Comparison of ENCODE assay signal across 9 mouse cellular contexts in the genomic region with DNA sequence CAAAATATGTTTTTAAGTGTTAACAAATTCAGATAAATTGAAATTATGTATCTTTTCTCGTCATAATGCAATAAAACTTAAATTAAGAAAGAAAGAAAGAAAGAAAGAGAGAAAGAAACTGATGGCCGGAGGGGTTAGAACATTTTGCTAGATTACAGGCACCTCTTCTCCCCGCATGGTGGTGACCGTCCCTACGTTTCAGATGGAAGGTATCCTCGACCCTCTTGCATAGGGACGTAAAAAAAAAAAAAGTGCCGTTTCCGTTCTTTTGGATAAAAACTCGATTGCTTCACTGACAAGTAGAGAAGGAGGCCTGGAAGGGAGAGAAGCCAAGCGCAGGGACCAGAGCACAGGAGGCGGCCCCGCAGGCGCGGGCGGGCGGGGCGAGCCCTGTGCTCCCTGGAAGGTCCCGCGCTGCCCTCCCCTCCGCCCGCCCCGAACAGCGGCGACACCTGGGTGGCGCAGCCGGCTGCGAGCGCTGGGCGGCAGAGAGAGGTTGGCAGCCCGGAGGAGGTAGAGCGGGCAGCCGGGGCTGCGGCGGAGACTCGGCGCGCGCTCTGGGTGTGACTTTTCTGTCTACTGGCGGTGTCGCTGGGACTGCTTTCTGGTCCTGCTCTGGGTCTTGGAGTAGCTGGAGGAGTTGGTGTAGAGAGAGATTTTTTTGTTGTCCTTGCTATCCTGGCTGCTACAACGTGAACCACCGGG. TPM values are rescaled to one million over a fixed set of nuclear protein-coding genes. Genes with fewer than 3 reads are reported as not detected.
DNase-seq lines count a peak whose midpoint lies in the region; ATAC-seq lines count a peak whose summit lies in the region.
"Had no signal": no experiment of that assay in that cellular context is flagged by ENCODE, and none has a peak within 500 bp of the region (broad histone marks: within the 10 kb centered on the region; RNA-seq: fewer than 3 reads in every experiment).

A gene (plus strand): TSS at position 311 of the 705 bp plus-strand sequence.

- DNase-seq in layer of hippocampus, adult 18-20 months (ENCODE audit: low spot score in 2 of 2) = peak in 1 of 2 experiments; percentile 23
- DNase-seq in layer of hippocampus, adult 9-11 months = no peak
- DNase-seq in embryonic facial prominence, embryonic 10.5 days (ENCODE audit: low spot score) = peak; percentile 75
- DNase-seq in liver, embryonic 13.5 days = no peak
- peak; percentile 60 to 71 for DNase-seq in natural killer cell, adult 2 months (ENCODE audit: low spot score in 2 of 2)

- no peaks in the 10 kb centered on the region for H3K36me3 ChIP-seq in embryonic facial prominence, embryonic 10.5 days (replicated peaks)
- no peaks in the 10 kb centered on the region for H3K36me3 ChIP-seq in heart, embryonic 11.5 days (ENCODE audit: control insufficient read depth, insufficient read depth, low read length)
- no peaks in the 10 kb centered on the region for H3K36me3 ChIP-seq in kidney, embryonic 14.5 days (ENCODE audit: control insufficient read depth, insufficient read depth, low read length)
- H3K36me3 ChIP-seq in liver, embryonic 13.5 days = no peaks in the 10 kb centered on the region
- no peaks in the 10 kb centered on the region for H3K36me3 ChIP-seq in stomach, embryonic 15.5 days
- H3K36me3 ChIP-seq: G1E had no signal

- H3K4me1 ChIP-seq in embryonic facial prominence, embryonic 10.5 days = peaks cover 13% of the 10 kb centered on the region
- no peaks in the 10 kb centered on the region for H3K4me1 ChIP-seq in heart, embryonic 11.5 days (ENCODE audit: control insufficient read depth, insufficient read depth, low read length)
- 0 out of 2 replicates have a peak, but pooled peaks cover 3% of the 10 kb centered on the region for H3K4me1 ChIP-seq in kidney, embryonic 14.5 days (ENCODE audit: control insufficient read depth, insufficient read depth, low read length)
- H3K4me1 ChIP-seq in liver, embryonic 13.5 days (replicated peaks) = peaks cover 7% of the 10 kb centered on the region; the same call in 1 of the 2 replicates
- peaks cover 4% of the 10 kb centered on the region; the same call in 1 of the 2 replicates for H3K4me1 ChIP-seq in stomach, embryonic 15.5 days

- H3K27ac ChIP-seq in embryonic facial prominence, embryonic 10.5 days (replicated peaks) = peak within 1 kb of the TSS; percentile 70; the same call in 1 of the 2 replicates
- no peak within 1 kb of the TSS for H3K27ac ChIP-seq in heart, embryonic 11.5 days (ENCODE audit: low read depth, low read length)
- no peak within 1 kb of the TSS for H3K27ac ChIP-seq in kidney, embryonic 14.5 days (ENCODE audit: low read depth, low read length)
- H3K27ac ChIP-seq in liver, embryonic 13.5 days = no peak within 1 kb of the TSS
- H3K27ac ChIP-seq in stomach, embryonic 15.5 days = no peak within 1 kb of the TSS

- no peaks in the 10 kb centered on the region for H3K9me3 ChIP-seq in embryonic facial prominence, embryonic 10.5 days
- H3K9me3 ChIP-seq in heart, embryonic 11.5 days (replicated peaks; ENCODE audit: control insufficient read depth, low read length) = no peaks in the 10 kb centered on the region
- no peaks in the 10 kb centered on the region for H3K9me3 ChIP-seq in kidney, embryonic 14.5 days (ENCODE audit: control insufficient read depth, low read length)
- no peaks in the 10 kb centered on the region for H3K9me3 ChIP-seq in liver, embryonic 13.5 days (replicated peaks)
- no peaks in the 10 kb centered on the region for H3K9me3 ChIP-seq in stomach, embryonic 15.5 days
- H3K9me3 ChIP-seq: G1E had no signal

- H3K4me3 ChIP-seq in embryonic facial prominence, embryonic 10.5 days = peak within 1 kb of the TSS; percentile 71
- peak within 1 kb of the TSS; percentile 54 for H3K4me3 ChIP-seq in heart, embryonic 11.5 days (ENCODE audit: low read depth, low read length)
- H3K4me3 ChIP-seq in kidney, embryonic 14.5 days (ENCODE audit: low read length) = peak within 1 kb of the TSS; percentile 68
- H3K4me3 ChIP-seq in liver, embryonic 13.5 days (replicated peaks) = peak within 1 kb of the TSS; percentile 55
- peak within 1 kb of the TSS; percentile 62 for H3K4me3 ChIP-seq in stomach, embryonic 15.5 days (replicated peaks)

- peak within 1 kb of the TSS; percentile 96 for H3K4me2 ChIP-seq in heart, embryonic 11.5 days
- H3K4me2 ChIP-seq in kidney, embryonic 14.5 days (replicated peaks; ENCODE audit: low read depth, low read length) = peak within 1 kb of the TSS; percentile 96
- peak within 1 kb of the TSS; percentile 63 for H3K4me2 ChIP-seq in liver, embryonic 13.5 days
- peak within 1 kb of the TSS; percentile 92 for H3K4me2 ChIP-seq in stomach, embryonic 15.5 days

- 0 out of 2 replicates have a peak, but pooled peaks have one; percentile 31 for ATAC-seq in heart, embryonic 11.5 days (replicated peaks; ENCODE audit: insufficient number of reproducible peaks, low FRiP score, low TSS enrichment)
- peak; percentile 90 for ATAC-seq in kidney, embryonic 14.5 days (ENCODE audit: low FRiP score, low TSS enrichment)
- ATAC-seq in liver, embryonic 13.5 days (ENCODE audit: low read depth) = peak; percentile 47; the same call in 1 of the 2 replicates
- peak; percentile 92 for ATAC-seq in stomach, embryonic 15.5 days (ENCODE audit: insufficient read depth, low FRiP score, low read depth)

- WGBS in embryonic facial prominence, embryonic 10.5 days = 1% methylated on average over 43 of the region's 43 CpGs
- WGBS in heart, embryonic 11.5 days (ENCODE audit: insufficient replicate concordance) = under 1% methylated on average over 43 of the region's 43 CpGs
- WGBS in kidney, embryonic 14.5 days = 2% methylated on average over 40 of the region's 43 CpGs
- WGBS in liver, embryonic 13.5 days (ENCODE audit: insufficient replicate concordance) = 3% methylated on average over 36 of the region's 43 CpGs
- 1% methylated on average over 41 of the region's 43 CpGs for WGBS in stomach, embryonic 15.5 days

- H3K27me3 ChIP-seq in embryonic facial prominence, embryonic 10.5 days (replicated peaks; ENCODE audit: low read depth, poor library complexity, severe bottlenecking) = peaks cover 55% of the 10 kb centered on the region
- H3K27me3 ChIP-seq in heart, embryonic 11.5 days (ENCODE audit: control insufficient read depth, insufficient read depth, low read length) = peaks cover 3% of the 10 kb centered on the region; the same call in 1 of the 2 replicates
- H3K27me3 ChIP-seq in kidney, embryonic 14.5 days (ENCODE audit: control insufficient read depth, insufficient read depth, low read length) = peaks cover 3% of the 10 kb centered on the region; the same call in 1 of the 2 replicates
- H3K27me3 ChIP-seq in liver, embryonic 13.5 days = peaks cover 60% of the 10 kb centered on the region
- H3K27me3 ChIP-seq in stomach, embryonic 15.5 days (replicated peaks) = 0 out of 2 replicates have a peak, but pooled peaks cover 2% of the 10 kb centered on the region

- peak within 1 kb of the TSS; percentile 60 for H3K9ac ChIP-seq in heart, embryonic 11.5 days (ENCODE audit: low read depth, low read length)
- peak within 1 kb of the TSS; percentile 72 for H3K9ac ChIP-seq in kidney, embryonic 14.5 days (ENCODE audit: low read depth, low read length)
- peak within 1 kb of the TSS; percentile 39 for H3K9ac ChIP-seq in liver, embryonic 13.5 days
- H3K9ac ChIP-seq in stomach, embryonic 15.5 days = peak within 1 kb of the TSS; percentile 39; the same call in 1 of the 2 replicates

RNA-seq across cellular contexts. Expression of the gene that starts here (rescaled TPM):
- total RNA-seq in layer of hippocampus, adult 18-20 months (2021) = 10 to 100 TPM; 32.9 to 35.8 TPM
- 3.1 and 3.2 TPM in 2 replicates for polyA plus RNA-seq in embryonic facial prominence, embryonic 10.5 days (2016; fragmentation: Nextera tagmentation; extraction: Ambion mirVana)
- polyA plus RNA-seq in heart, embryonic 11.5 days (2014; fragmentation: Nextera tagmentation; extraction: Ambion mirVana) = 5.2 and 5.5 TPM in 2 replicates
- 3.8 and 9.2 TPM in 2 replicates for polyA plus RNA-seq in kidney, embryonic 14.5 days (2014; fragmentation: Nextera tagmentation; extraction: Ambion mirVana)
- polyA plus RNA-seq in liver, embryonic 13.5 days (2015; fragmentation: Nextera tagmentation; extraction: Ambion mirVana) = 0.77 and 0.93 TPM in 2 replicates
- polyA plus RNA-seq in stomach, embryonic 15.5 days (2015; fragmentation: Nextera tagmentation; extraction: Ambion mirVana) = 15.0 and 16.5 TPM in 2 replicates
- polyA plus RNA-seq: G1E had no signal

Comparison
In these comparisons a context has a peak if more than half of its experiments do, and no peak if none do; other contexts are left out.
1. Peak in ATAC-seq, H3K4me3 ChIP-seq, H3K9ac ChIP-seq and H3K4me2 ChIP-seq in liver, embryonic 13.5 days; RNA of the gene not detected or under 1 TPM.
2. DNase-seq: peak in embryonic facial prominence, embryonic 10.5 days (single experiment) and natural killer cell, adult 2 months (2 of 2); none in layer of hippocampus, adult 9-11 months (single experiment) and liver, embryonic 13.5 days (single experiment).
3. ATAC-seq: peak in every context shown above with its lines; median percentile 92 in stomach, embryonic 15.5 days; 90 in kidney, embryonic 14.5 days; 47 in liver, embryonic 13.5 days; 31 in heart, embryonic 11.5 days.
4. Peak in every context shown above with its lines, with median percentiles within 50 percentile points of each other: H3K4me3 ChIP-seq, H3K4me2 ChIP-seq and H3K9ac ChIP-seq.